Mouse (Mus musculus): ENCODE results near the gene Ccdc136. TPM values are rescaled to one million over a fixed set of nuclear protein-coding genes. Genes with fewer than 3 reads are reported as not detected.

Gene Ccdc136
- total and polyA plus RNA-seq, 3 experiments: 0.22 TPM; not detected in 2

GRCm38 (mm10) chr6:29433804-29434795 lies 38.0 kb downstream of the Ccdc136 start:
- H3K9me3 ChIP-seq (replicated peaks; ENCODE audit: insufficient read depth, low read length): no peaks in the 10 kb centered on the region
- H3K27me3 ChIP-seq (ENCODE audit: control insufficient read depth in 1 of 2, insufficient read depth in 2 of 2, low read length in 2 of 2): no peaks in the 10 kb centered on the region
- no peak overlapping the region for H3K27ac ChIP-seq (ENCODE audit: control insufficient read depth, low read depth, low read length)
- H3K9ac ChIP-seq (ENCODE audit: control insufficient read depth, low read depth, low read length, poor library complexity, severe bottlenecking): no peak overlapping the region; the same call in 1 of the 2 replicates
- no peaks in the 10 kb centered on the region for H3K79me2 ChIP-seq (ENCODE audit: control insufficient read depth, insufficient read depth, low read length, poor library complexity)
- peaks cover 0 to 3% of the 10 kb centered on the region in 2 experiments; a peak in 1 of 4 replicates for H3K36me3 ChIP-seq (ENCODE audit: control insufficient read depth in 1 of 2, insufficient read depth in 2 of 2, low read length in 2 of 2)
- DNase-seq (ENCODE audit: low read depth, low spot score): no peak
- TF ChIP-seq ZKSCAN1 (IDR thresholded peaks at IDR 0.05; ENCODE audit: low read depth, low read length) (no peak), CTCF (IDR thresholded peaks at IDR 0.05 in 2 of 3, conservative IDR thresholded peaks at IDR 0.05 in 1 of 3; ENCODE audit: control insufficient read depth in 1 of 3, insufficient read depth in 1 of 3, low read depth in 2 of 3, low read length in 3 of 3, poor library complexity in 1 of 3, severe bottlenecking in 1 of 3) (no peak), USF1 (IDR thresholded peaks at IDR 0.05; ENCODE audit: low read depth, low read length) (no peak)
- no peak overlapping the region for H3K4me3 ChIP-seq (ENCODE audit: control insufficient read depth in 1 of 2, insufficient read depth in 1 of 2, low read depth in 2 of 2, low read length in 2 of 2)
- peaks cover 0 to 28% of the 10 kb centered on the region in 2 experiments; a peak in 3 of 4 replicates for H3K4me1 ChIP-seq (ENCODE audit: control insufficient read depth in 1 of 2, insufficient read depth in 2 of 2, low read length in 2 of 2)

GRCm38 (mm10) chr6:29434911-29435691 lies 39.0 kb downstream of the Ccdc136 start:
- Histone ChIP-seq H3K9me3 (replicated peaks; ENCODE audit: insufficient read depth, low read length) (no peaks in the 10 kb centered on the region), H3K4me3 (ENCODE audit: control insufficient read depth in 1 of 2, insufficient read depth in 1 of 2, low read depth in 2 of 2, low read length in 2 of 2) (peak overlapping the region; percentile 8 to 22; a peak in 3 of 4 replicates), H3K4me1 (ENCODE audit: control insufficient read depth in 1 of 2, insufficient read depth in 2 of 2, low read length in 2 of 2) (peaks cover 0 to 25% of the 10 kb centered on the region in 2 experiments; a peak in 3 of 4 replicates), H3K27me3 (ENCODE audit: control insufficient read depth in 1 of 2, insufficient read depth in 2 of 2, low read length in 2 of 2) (no peaks in the 10 kb centered on the region; a peak in 1 of 4 replicates), H3K36me3 (ENCODE audit: control insufficient read depth in 1 of 2, insufficient read depth in 2 of 2, low read length in 2 of 2) (peaks cover 0 to 3% of the 10 kb centered on the region in 2 experiments; a peak in 1 of 4 replicates), H3K27ac (ENCODE audit: control insufficient read depth, low read depth, low read length) (peak overlapping the region; percentile 10), H3K9ac (ENCODE audit: control insufficient read depth, low read depth, low read length, poor library complexity, severe bottlenecking) (peak overlapping the region; percentile 41), H3K79me2 (ENCODE audit: control insufficient read depth, insufficient read depth, low read length, poor library complexity) (no peaks in the 10 kb centered on the region)
- TF ChIP-seq TCF12 (IDR thresholded peaks at IDR 0.05; ENCODE audit: low read depth, low read length): peak; percentile 5; the same call in 1 of the 2 replicates
- TF ChIP-seq ELF1 (IDR thresholded peaks at IDR 0.05; ENCODE audit: low read depth, low read length): 0 out of 2 replicates have a peak, but pooled peaks have one; percentile 10
- no peak for TF ChIP-seq SIN3A (IDR thresholded peaks at IDR 0.05; ENCODE audit: low read length)
- 0 out of 2 replicates have a peak, but pooled peaks have one; percentile 15 for TF ChIP-seq CHD2 (IDR thresholded peaks at IDR 0.05; ENCODE audit: low read length)
- no peak for TF ChIP-seq MAX (IDR thresholded peaks at IDR 0.05; ENCODE audit: low read length)
- peak; percentile 57 for DNase-seq (ENCODE audit: low read depth, low spot score)

DNA sequence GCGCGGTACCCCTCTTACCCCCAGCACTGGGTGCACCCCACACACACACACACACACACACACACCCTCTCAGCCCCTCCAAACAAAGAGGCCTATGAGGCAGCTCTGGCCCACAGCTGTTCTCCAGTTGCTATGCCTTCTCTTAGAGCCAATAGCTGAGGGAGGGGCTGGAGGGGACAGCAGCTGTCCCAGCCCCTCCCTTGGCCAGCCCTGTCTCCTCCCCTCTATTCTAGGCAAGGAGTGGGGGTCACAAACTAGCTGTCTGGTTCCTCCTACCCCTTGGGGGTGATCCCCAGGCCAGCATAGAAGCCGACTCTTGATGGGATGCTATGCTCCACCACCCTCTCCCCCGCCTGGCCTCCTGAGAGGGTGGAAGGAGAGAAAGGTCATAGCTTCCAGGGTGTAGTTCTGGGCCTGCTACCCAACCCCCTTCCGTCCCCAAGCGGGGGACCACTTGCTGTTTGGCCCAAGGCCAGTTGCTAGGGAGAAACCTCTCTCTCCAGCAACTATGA lies 39.9 kb downstream of the Ccdc136 start:
- no peaks in the 10 kb centered on the region for H3K9me3 ChIP-seq (replicated peaks; ENCODE audit: insufficient read depth, low read length)
- peaks cover 0 to 16% of the 10 kb centered on the region in 2 experiments; a peak in 3 of 4 replicates for H3K4me1 ChIP-seq (ENCODE audit: control insufficient read depth in 1 of 2, insufficient read depth in 2 of 2, low read length in 2 of 2)
- no peaks in the 10 kb centered on the region for H3K79me2 ChIP-seq (ENCODE audit: control insufficient read depth, insufficient read depth, low read length, poor library complexity)
- H3K27me3 ChIP-seq (ENCODE audit: control insufficient read depth in 1 of 2, insufficient read depth in 2 of 2, low read length in 2 of 2): no peaks in the 10 kb centered on the region; a peak in 1 of 4 replicates
- TF ChIP-seq NRF1 (IDR thresholded peaks at IDR 0.05; ENCODE audit: insufficient read depth, low read depth, low read length, poor library complexity, severe bottlenecking): no peak
- no peak for TF ChIP-seq EP300 (IDR thresholded peaks at IDR 0.05; ENCODE audit: low read depth in 1 of 2, low read length in 2 of 2)
- TF ChIP-seq MYB (IDR thresholded peaks at IDR 0.05; ENCODE audit: low read depth, low read length): no peak
- TF ChIP-seq CTCF (IDR thresholded peaks at IDR 0.05 in 2 of 3, conservative IDR thresholded peaks at IDR 0.05 in 1 of 3; ENCODE audit: control insufficient read depth in 1 of 3, insufficient read depth in 1 of 3, low read depth in 2 of 3, low read length in 3 of 3, poor library complexity in 1 of 3, severe bottlenecking in 1 of 3): no peak
- no peak for TF ChIP-seq JUND (IDR thresholded peaks at IDR 0.05; ENCODE audit: low read depth, low read length)
- no peak for TF ChIP-seq POLR2AphosphoS2 (IDR thresholded peaks at IDR 0.05; ENCODE audit: low read length)
- TF ChIP-seq ZKSCAN1 (IDR thresholded peaks at IDR 0.05; ENCODE audit: low read depth, low read length): no peak
- TF ChIP-seq MAX (IDR thresholded peaks at IDR 0.05; ENCODE audit: low read length): no peak
- TF ChIP-seq SIN3A (IDR thresholded peaks at IDR 0.05; ENCODE audit: low read length): no peak
- TF ChIP-seq ZMIZ1 (IDR thresholded peaks at IDR 0.05; ENCODE audit: low read depth, low read length): no peak
- TF ChIP-seq E2F4 (IDR thresholded peaks at IDR 0.05; ENCODE audit: borderline replicate concordance, low read depth, low read length): no peak
- no peak for TF ChIP-seq MEF2A (IDR thresholded peaks at IDR 0.05; ENCODE audit: extremely low read depth, insufficient replicate concordance, low read depth, low read length, poor library complexity, severe bottlenecking)
- TF ChIP-seq SMC3 (IDR thresholded peaks at IDR 0.05; ENCODE audit: low read depth, low read length): no peak
- H3K36me3 ChIP-seq (ENCODE audit: control insufficient read depth in 1 of 2, insufficient read depth in 2 of 2, low read length in 2 of 2): peaks cover 0 to 3% of the 10 kb centered on the region in 2 experiments; a peak in 1 of 4 replicates
- H3K4me3 ChIP-seq (ENCODE audit: control insufficient read depth in 1 of 2, insufficient read depth in 1 of 2, low read depth in 2 of 2, low read length in 2 of 2): peak overlapping the region; percentile 7 to 22; a peak in 2 of 4 replicates
- peak; percentile 31 for DNase-seq (ENCODE audit: low read depth, low spot score)
- peak overlapping the region; percentile 10 for H3K27ac ChIP-seq (ENCODE audit: control insufficient read depth, low read depth, low read length)
- H3K9ac ChIP-seq (ENCODE audit: control insufficient read depth, low read depth, low read length, poor library complexity, severe bottlenecking): peak overlapping the region; percentile 41
